Mouse (Mus musculus) inflammation-experienced regulatory T-cells, adult 6 months (primary cell): Measurements from ENCODE around the gene Gm10318. TPM values are rescaled to one million over a fixed set of nuclear protein-coding genes. Genes with fewer than 3 reads are reported as not detected.

Source experiments
- ATAC-seq: one replicate; pipeline ENCODE4 v1.8.0; 2017
- polyA plus RNA-seq, 3 experiments: library from polyadenylated mRNA; unstranded; fragments of 100-300 nt; shearing (Covaris generic); gene quantifications; one replicate each; pipeline ENCODE4 v1.2.1; 2017

The Gm10318 gene
- polyA plus RNA-seq, 3 experiments from 2014 or later: not detected

- no peak for ATAC-seq
These were observed 42.9 kb downstream of the Gm10318 start for GRCm38 (mm10) chr10:77895562-77895961.

- no peak for ATAC-seq
These were observed 47.5 kb downstream of the Gm10318 start for GRCm38 (mm10) chr10:77900126-77900525.

- ATAC-seq: no peak
These were observed 48.5 kb downstream of the Gm10318 start for GRCm38 (mm10) chr10:77900903-77901818.

GRCm38 (mm10) chr10:77901871-77902210, 49.2 kb downstream of the Gm10318 start:
- no peak for ATAC-seq

GRCm38 (mm10) chr10:77902211-77902893, 49.7 kb downstream of the Gm10318 start, which contains the start of gene Lrrc3:
Lrrc3 (minus strand) TSS chr10:77902536.
- no peak for ATAC-seq

- no peak for ATAC-seq
These were observed 50.4 kb downstream of the Gm10318 start for GRCm38 (mm10) chr10:77902894-77903715.

Other genes starting within 250 kb of the Gm10318 start
- gene Sumo3, start 246.8 kb upstream of the Gm10318 start, polyA plus RNA-seq: 10 to 100 TPM; 73.1 to 90.7 (median 74.3) TPM
- gene Gm49325, start 246.7 kb upstream of the Gm10318 start, polyA plus RNA-seq: 10 to 100 TPM in 1 of 3 experiments, 1 to 10 TPM in 1, not detected in 1; 3.6 to 10.0 TPM
- 10 to 100 TPM; 41.1 to 55.4 (median 50.1) TPM for gene Ube2g2, start 230.6 kb upstream of the Gm10318 start, polyA plus RNA-seq
- gene Tspear, start 166.3 kb upstream of the Gm10318 start, polyA plus RNA-seq: under 1 TPM; 0.26 to 0.54 (median 0.28) TPM
- not detected for gene Gm19402, start 162.1 kb upstream of the Gm10318 start, polyA plus RNA-seq
- gene Gm9508, start 155.6 kb upstream of the Gm10318 start, polyA plus RNA-seq: not detected
- gene Gm10272, start 146.2 kb upstream of the Gm10318 start, polyA plus RNA-seq: not detected
- not detected for gene Gm10024, start 141.4 kb upstream of the Gm10318 start, polyA plus RNA-seq
- gene Gm10142, start 137.1 kb upstream of the Gm10318 start, polyA plus RNA-seq: not detected
- gene Krtap12-1, start 132.3 kb upstream of the Gm10318 start, polyA plus RNA-seq: not detected
- not detected for gene Gm10100, start 126.4 kb upstream of the Gm10318 start, polyA plus RNA-seq
- not detected for gene Gm18596, start 110.2 kb upstream of the Gm10318 start, polyA plus RNA-seq
- not detected for gene Gm9736, start 101.5 kb upstream of the Gm10318 start, polyA plus RNA-seq
- not detected for gene Gm3233, start 93.2 kb upstream of the Gm10318 start, polyA plus RNA-seq
- not detected for gene Gm3238, start 81.5 kb upstream of the Gm10318 start, polyA plus RNA-seq
- gene Gm7138, start 75.9 kb upstream of the Gm10318 start, polyA plus RNA-seq: not detected
- not detected for gene Gm3250, start 70.3 kb upstream of the Gm10318 start, polyA plus RNA-seq
- not detected for gene Gm7137, start 64.7 kb upstream of the Gm10318 start, polyA plus RNA-seq
- gene Gm9639, start 57.8 kb upstream of the Gm10318 start, polyA plus RNA-seq: not detected
- gene Gm19668, start 53.7 kb upstream of the Gm10318 start, polyA plus RNA-seq: not detected
- not detected for gene Gm9507, start 41.0 kb upstream of the Gm10318 start, polyA plus RNA-seq
- not detected for gene Gm2696, start 38.2 kb upstream of the Gm10318 start, polyA plus RNA-seq
- not detected for gene Krtap10-4, start 25.8 kb upstream of the Gm10318 start, polyA plus RNA-seq
- not detected for gene Krtap10-10, start 16.9 kb upstream of the Gm10318 start, polyA plus RNA-seq
- gene Gm36176, start 6.1 kb upstream of the Gm10318 start, polyA plus RNA-seq: not detected
- not detected for gene Gm3285, start 9.1 kb downstream of the Gm10318 start, polyA plus RNA-seq
- not detected for gene Lrrc3, start 49.7 kb downstream of the Gm10318 start, polyA plus RNA-seq
- under 1 TPM in 2 of 3 experiments, not detected in 1; 0.13 to 0.59 TPM for gene Trpm2, start 117.7 kb downstream of the Gm10318 start, polyA plus RNA-seq
- 1 to 10 TPM; 5.9 to 9.5 (median 7.7) TPM for gene 1810043G02Rik, start 125.7 kb downstream of the Gm10318 start, polyA plus RNA-seq
- 10 to 100 TPM; 58.9 to 60.6 (median 59.1) TPM for gene Pfkl, start 157.2 kb downstream of the Gm10318 start, polyA plus RNA-seq
- gene Dnmt3l, start 189.1 kb downstream of the Gm10318 start, polyA plus RNA-seq: not detected
- under 1 TPM in 2 of 3 experiments, not detected in 1; 0.23 to 0.34 TPM for gene Aire, start 190.8 kb downstream of the Gm10318 start, polyA plus RNA-seq
- 1 to 10 TPM; 5.8 to 7.8 (median 6.8) TPM for gene Icosl, start 216.4 kb downstream of the Gm10318 start, polyA plus RNA-seq